Mouse (Mus musculus) kidney, embryonic 16.5 days (tissue): ENCODE measurements at regions not wholly inside any gene's neighbourhood (a gene's known extent, or its start where the extent isn't known, plus 50 kb on each side); places are given as distances from the start of the nearest gene placed in this dataset.

Experiments
- ATAC-seq: fragments of 200-750 bp; cut with Nextera tagmentation; 2 replicates; pipeline ENCODE4 v1.8.0; 2017; ENCODE audit warnings: moderate TSS enrichment; ENCODE audit not compliant: low FRiP score, low TSS enrichment
- H3K27ac ChIP-seq: fragments of 300-500 bp; sonication (generic); 2 replicates; pipeline ENCODE4 v1.5.1; 2014; ENCODE audit warnings: low read length
- H3K27me3 ChIP-seq: fragments of 300-500 bp; sonication (generic); 2 replicates; pipeline ENCODE4 v1.6.1; 2014; ENCODE audit warnings: low read length, control low read depth, mixed read lengths; ENCODE audit not compliant: insufficient read depth
- H3K36me3 ChIP-seq: fragments of 300-500 bp; sonication (generic); 2 replicates; pipeline ENCODE4 v1.6.1; 2014; ENCODE audit warnings: low read length, control low read depth, mixed read lengths; ENCODE audit not compliant: insufficient read depth
- H3K4me1 ChIP-seq: fragments of 300-500 bp; sonication (generic); 2 replicates; pipeline ENCODE4 v1.6.1; 2014; ENCODE audit warnings: low read length, control low read depth, mixed read lengths; ENCODE audit not compliant: insufficient read depth
- H3K4me2 ChIP-seq: fragments of 300-500 bp; sonication (generic); replicated peaks from 2 replicates; pipeline ENCODE4 v1.6.1; 2014; ENCODE audit warnings: low read depth, low read length
- H3K4me3 ChIP-seq: fragments of 300-500 bp; sonication (generic); 2 replicates; pipeline ENCODE4 v1.5.1; 2014; ENCODE audit warnings: mild to moderate bottlenecking, low read length
- H3K9ac ChIP-seq: fragments of 300-500 bp; sonication (generic); replicated peaks from 2 replicates; pipeline ENCODE4 v1.6.1; 2014; ENCODE audit warnings: low read length
- H3K9me3 ChIP-seq: fragments of 300-500 bp; sonication (generic); 2 replicates; pipeline ENCODE4 v1.6.1; 2016; ENCODE audit warnings: low read length, control low read depth
- WGBS: fragments of 180-500 bp; shearing (Covaris S2); extraction: QIAGEN DNeasy Blood & Tissue Kit; methylation state at CpG from one replicate; pipeline ENCODE4 v1.1.7; 2014; 5-methylcytosine and 5-hydroxymethylcytosine counted together

DNA sequence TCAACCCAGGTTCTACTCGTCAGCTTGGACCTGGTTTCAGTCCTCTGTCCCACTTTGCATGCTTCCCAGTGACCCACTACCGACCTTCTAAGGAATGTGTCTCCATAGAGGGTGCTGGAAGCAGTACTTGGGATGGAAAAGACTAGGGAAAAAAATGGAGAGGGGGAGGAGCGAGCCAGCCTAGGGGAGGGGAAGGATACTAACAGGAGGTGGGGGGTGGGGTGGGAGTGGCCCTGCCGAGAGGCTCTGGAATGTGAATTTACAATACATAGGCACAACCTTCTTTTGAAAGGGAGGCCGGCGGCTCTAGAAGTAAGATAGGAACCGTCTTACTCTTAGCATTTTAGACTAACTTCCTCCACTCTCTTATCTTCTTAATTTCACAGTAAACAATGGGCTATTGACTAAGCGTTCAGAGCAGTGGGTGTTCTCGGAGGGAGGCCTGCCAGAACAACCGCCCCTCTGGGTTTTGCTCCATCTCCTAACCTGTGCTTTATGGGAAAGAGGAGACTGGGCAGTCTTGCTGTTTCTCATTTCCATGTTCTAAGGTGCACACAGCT, 145.1 kb downstream of the Foxo1 start:
- H3K27ac ChIP-seq: peak overlapping the region; percentile 20
- no peak overlapping the region for H3K9ac ChIP-seq
- H3K9me3 ChIP-seq: no peaks in the 10 kb centered on the region
- peaks cover 39% of the 10 kb centered on the region for H3K4me1 ChIP-seq
- H3K4me3 ChIP-seq: no peak overlapping the region
- ATAC-seq: 0 out of 2 replicates have a peak, but pooled peaks have one; percentile 43
- no peaks in the 10 kb centered on the region for H3K27me3 ChIP-seq
- H3K4me2 ChIP-seq: peak overlapping the region; percentile 7; the same call in 1 of the 2 replicates
- no peaks in the 10 kb centered on the region for H3K36me3 ChIP-seq
- WGBS: 15% methylated on average over 10 of the region's 10 CpGs

DNA sequence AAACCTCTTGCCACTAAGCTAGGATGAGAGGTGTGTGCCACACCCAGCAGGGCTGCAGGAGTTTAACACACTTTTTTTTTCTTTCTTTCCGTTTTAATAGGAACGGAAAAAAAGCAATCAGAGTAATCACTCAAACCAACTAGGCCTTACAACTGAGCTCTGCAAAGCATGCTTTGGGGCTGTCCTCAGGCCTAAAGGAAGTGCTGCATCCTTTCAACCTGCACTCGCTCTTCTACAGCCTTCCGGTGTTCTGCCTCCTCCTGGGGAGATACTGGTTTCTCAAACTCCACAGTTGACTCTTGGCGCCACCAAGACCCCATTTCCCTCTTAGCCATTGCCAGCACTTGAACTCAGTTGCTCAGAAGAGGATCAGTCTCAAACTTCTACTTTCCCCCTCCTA, 143.2 kb downstream of the Foxo1 start:
- Histone ChIP-seq H3K4me2 (no peak overlapping the region), H3K9me3 (no peaks in the 10 kb centered on the region), H3K36me3 (no peaks in the 10 kb centered on the region), H3K9ac (no peak overlapping the region), H3K4me3 (no peak overlapping the region), H3K4me1 (peaks cover 37% of the 10 kb centered on the region), H3K27ac (no peak overlapping the region), H3K27me3 (no peaks in the 10 kb centered on the region)
- ATAC-seq: no peak
- 77% methylated on average over 5 of the region's 5 CpGs for WGBS

DNA sequence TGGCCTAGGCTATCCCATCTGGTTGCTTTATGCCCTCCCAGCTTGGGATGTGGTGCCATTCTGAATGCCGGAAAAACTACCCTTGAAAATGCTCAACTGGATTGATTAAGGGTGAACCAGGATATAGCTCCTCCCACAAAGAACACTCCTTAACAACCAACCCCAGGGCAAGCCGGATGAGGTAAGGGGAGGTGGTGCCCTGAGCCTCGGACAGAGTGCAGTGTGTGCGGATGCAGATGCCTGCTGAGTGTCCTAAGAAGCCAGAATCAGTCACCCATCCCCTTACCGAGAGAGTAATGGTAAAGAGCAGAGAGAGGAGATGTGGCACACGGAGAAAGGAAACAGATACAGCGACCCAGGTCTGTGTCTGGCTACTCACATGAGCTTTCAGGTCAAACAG, 141.3 kb downstream of the Foxo1 start:
- ATAC-seq: no peak
- WGBS: 59% methylated on average over 7 of the region's 7 CpGs

DNA sequence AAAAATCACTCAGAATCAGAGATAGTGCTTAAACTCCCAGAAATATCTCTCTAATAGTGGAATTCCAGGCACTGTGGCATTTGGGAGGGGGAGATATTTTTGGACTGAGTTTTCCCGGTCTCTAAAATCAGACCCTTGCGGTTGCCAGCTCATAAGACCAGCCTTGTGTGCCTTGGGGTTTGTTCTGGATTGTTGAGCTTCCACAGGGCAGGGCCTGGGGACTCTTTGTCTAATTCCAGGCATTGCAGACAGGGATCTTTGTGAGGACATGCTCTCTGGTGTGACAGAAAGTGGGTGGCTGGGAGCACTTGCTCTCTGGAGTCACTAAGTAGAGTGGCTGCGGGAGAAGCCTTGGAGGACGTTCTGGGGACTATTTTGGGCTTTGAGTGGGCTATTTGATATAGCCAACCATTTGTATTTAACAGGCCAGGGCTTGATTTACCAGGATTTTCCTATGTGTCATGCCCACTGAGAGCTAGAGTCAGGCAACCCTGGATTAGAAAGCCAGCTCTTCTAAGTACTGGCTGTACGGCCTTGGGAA, 138.7 kb downstream of the Foxo1 start:
- H3K27ac ChIP-seq: no peak overlapping the region
- no peak for ATAC-seq
- WGBS: 81% methylated on average over 5 of the region's 5 CpGs
- H3K4me3 ChIP-seq: no peak overlapping the region
- H3K4me2 ChIP-seq: no peak overlapping the region
- peaks cover 3% of the 10 kb centered on the region for H3K4me1 ChIP-seq
- H3K9me3 ChIP-seq: no peaks in the 10 kb centered on the region
- H3K9ac ChIP-seq: no peak overlapping the region
- H3K27me3 ChIP-seq: no peaks in the 10 kb centered on the region
- H3K36me3 ChIP-seq: no peaks in the 10 kb centered on the region

More for the DNA sequence above, 141.3 kb downstream of the Foxo1 start:
- Histone ChIP-seq H3K4me1 (peaks cover 22% of the 10 kb centered on the region), H3K27me3 (no peaks in the 10 kb centered on the region), H3K4me2 (no peak overlapping the region), H3K36me3 (no peaks in the 10 kb centered on the region), H3K9ac (no peak overlapping the region), H3K9me3 (no peaks in the 10 kb centered on the region), H3K4me3 (no peak overlapping the region), H3K27ac (no peak overlapping the region)

DNA sequence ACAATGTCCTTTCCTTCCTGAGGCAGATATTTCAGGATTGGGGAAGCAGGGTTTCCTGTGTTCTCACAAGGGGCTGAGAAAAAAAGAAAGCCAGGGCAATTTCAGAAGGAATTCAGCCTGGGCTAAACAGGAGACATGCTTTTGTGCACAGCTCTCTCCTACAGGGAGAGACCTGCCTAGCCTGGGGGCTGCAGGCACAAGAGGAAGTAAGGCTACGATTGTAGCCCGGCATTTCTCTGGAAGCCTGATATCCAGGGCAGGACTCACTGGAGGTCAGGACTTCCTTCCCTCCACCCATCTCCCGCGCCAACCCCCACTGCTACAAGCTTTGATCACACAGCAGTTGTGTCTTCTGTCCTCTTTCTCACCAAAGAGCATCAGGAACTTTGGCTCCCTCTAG, 136.5 kb downstream of the Foxo1 start:
- peak overlapping the region; percentile 43; the same call in 1 of the 2 replicates for H3K27ac ChIP-seq
- WGBS: 9% methylated on average over 4 of the region's 4 CpGs
- no peak overlapping the region for H3K4me3 ChIP-seq
- peaks cover 20% of the 10 kb centered on the region for H3K4me1 ChIP-seq
- no peaks in the 10 kb centered on the region for H3K27me3 ChIP-seq
- no peaks in the 10 kb centered on the region for H3K36me3 ChIP-seq
- no peaks in the 10 kb centered on the region for H3K9me3 ChIP-seq
- H3K9ac ChIP-seq: no peak overlapping the region
- peak; percentile 55 for ATAC-seq
- no peak overlapping the region for H3K4me2 ChIP-seq

DNA sequence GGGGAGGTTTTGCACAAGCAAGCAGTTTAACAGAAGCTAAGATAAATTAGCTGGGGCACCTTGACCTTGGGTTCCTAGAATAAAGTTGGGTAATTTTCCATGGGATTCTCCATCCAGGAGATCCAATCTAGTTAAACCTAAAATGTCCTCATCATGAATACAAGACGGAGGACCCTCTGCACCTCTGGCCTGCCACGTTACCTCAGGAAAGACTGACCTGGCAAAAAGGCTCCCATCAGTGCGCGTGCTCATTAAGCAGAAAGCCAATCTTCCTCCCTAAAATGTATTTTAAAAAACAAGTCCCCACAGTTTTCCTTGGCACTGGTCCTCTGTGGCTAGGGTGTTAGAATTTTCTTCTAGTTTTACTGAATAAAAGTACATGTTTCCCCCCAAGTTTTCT, 134.9 kb downstream of the Foxo1 start:
- 98% methylated on average over 4 of the region's 4 CpGs for WGBS
- Histone ChIP-seq H3K27ac (no peak overlapping the region), H3K4me2 (no peak overlapping the region), H3K27me3 (no peaks in the 10 kb centered on the region), H3K9ac (no peak overlapping the region), H3K4me1 (peaks cover 20% of the 10 kb centered on the region), H3K4me3 (no peak overlapping the region), H3K9me3 (no peaks in the 10 kb centered on the region), H3K36me3 (no peaks in the 10 kb centered on the region)
- ATAC-seq: no peak
